Mouse (Mus musculus): ENCODE data around the gene Prrt1. TPM values are rescaled to one million over a fixed set of nuclear protein-coding genes. Genes with fewer than 3 reads are reported as not detected.

Prrt1 gene
- polyA plus RNA-seq, 1 experiment from 2014 or later: 3.9 TPM

DNA sequence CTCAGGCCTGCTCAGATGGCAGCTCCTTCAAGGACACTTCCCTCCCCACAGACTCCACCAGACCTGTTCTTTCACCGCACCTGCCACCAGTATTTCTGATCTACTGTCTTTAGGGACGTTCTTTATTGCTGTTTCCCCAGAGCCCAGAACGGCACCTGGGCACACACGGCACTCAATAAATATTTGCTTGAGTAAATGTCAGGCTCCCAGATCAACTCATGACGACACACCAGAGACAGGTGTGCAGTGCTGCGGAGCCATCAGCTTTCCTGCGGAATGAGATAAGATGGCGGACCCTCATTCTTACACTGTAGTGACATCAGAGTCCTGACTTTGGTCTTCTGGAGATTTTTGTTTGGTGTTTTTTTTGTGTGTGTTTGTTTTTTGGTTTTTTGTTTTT, 8.3 kb upstream of the Prrt1 start:
- H3K27ac ChIP-seq (replicated peaks): no peak overlapping the region
- H3K27me3 ChIP-seq: no peaks in the 10 kb centered on the region
- no peak for ATAC-seq (ENCODE audit: low FRiP score, low read depth)
- H3K4me2 ChIP-seq (replicated peaks): no peak overlapping the region
- no peaks in the 10 kb centered on the region for H3K9me3 ChIP-seq
- H3K4me3 ChIP-seq: no peak overlapping the region
- 92% methylated on average over 8 of the region's 8 CpGs for WGBS
- H3K9ac ChIP-seq (replicated peaks): no peak overlapping the region
- H3K4me1 ChIP-seq: peaks cover 1% of the 10 kb centered on the region
- peaks cover 48% of the 10 kb centered on the region for H3K36me3 ChIP-seq

DNA sequence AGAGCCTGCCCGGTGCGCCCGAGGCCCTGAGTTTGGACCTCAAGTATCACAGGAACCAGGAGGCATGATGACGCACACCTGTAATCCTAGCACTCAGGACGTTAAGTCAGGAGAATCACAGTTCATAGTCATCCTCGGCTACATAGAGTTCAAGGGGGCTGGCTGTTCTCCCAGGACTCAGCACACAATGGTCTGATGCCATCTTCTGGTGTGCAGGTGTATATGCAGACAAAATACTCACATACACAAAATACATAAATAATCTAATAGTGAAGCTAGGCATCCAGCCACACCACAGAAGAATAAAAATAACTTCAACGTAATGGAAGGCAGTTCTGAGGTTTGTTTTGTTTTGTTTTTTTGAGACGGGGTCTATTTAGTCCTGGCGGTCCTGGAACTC, 6.2 kb upstream of the Prrt1 start:
- Histone ChIP-seq H3K27ac (replicated peaks) (no peak overlapping the region), H3K9ac (replicated peaks) (no peak overlapping the region)
- 91% methylated on average over 9 of the region's 9 CpGs for WGBS

DNA sequence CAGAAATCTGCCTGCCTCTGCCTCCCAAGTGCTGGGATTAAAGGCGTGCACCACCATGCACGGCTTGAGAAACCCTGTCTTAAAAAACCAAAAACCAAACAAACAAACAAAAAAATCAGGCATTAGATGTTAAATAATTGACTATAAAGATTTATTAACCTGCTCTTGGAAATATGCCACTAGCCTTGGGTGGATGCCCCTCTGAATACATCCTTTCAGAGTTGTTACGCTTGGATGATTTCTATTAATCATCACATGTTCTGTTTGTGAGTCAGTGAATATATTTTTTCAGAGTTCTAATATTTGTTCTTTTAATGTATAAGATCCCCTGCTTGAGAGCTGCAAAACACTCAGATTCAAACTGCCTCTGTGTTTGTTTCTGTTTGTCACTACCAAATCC, 4.4 kb upstream of the Prrt1 start:
- H3K4me1 ChIP-seq: peaks cover 31% of the 10 kb centered on the region
- 97% methylated on average over 3 of the region's 3 CpGs for WGBS
- no peak overlapping the region for H3K4me3 ChIP-seq
- peaks cover 4% of the 10 kb centered on the region for H3K27me3 ChIP-seq
- peaks cover 27% of the 10 kb centered on the region for H3K36me3 ChIP-seq
- no peak overlapping the region for H3K27ac ChIP-seq (replicated peaks)
- H3K9me3 ChIP-seq: no peaks in the 10 kb centered on the region
- ATAC-seq (ENCODE audit: low FRiP score, low read depth): no peak
- no peak overlapping the region for H3K4me2 ChIP-seq (replicated peaks)
- no peak overlapping the region for H3K9ac ChIP-seq (replicated peaks)

More for the DNA sequence above, 6.2 kb upstream of the Prrt1 start:
- peaks cover 13% of the 10 kb centered on the region for H3K4me1 ChIP-seq
- no peak for ATAC-seq (ENCODE audit: low FRiP score, low read depth)
- H3K27me3 ChIP-seq: no peaks in the 10 kb centered on the region
- peaks cover 31% of the 10 kb centered on the region for H3K36me3 ChIP-seq
- no peaks in the 10 kb centered on the region for H3K9me3 ChIP-seq
- no peak overlapping the region for H3K4me2 ChIP-seq (replicated peaks)
- no peak overlapping the region for H3K4me3 ChIP-seq

DNA sequence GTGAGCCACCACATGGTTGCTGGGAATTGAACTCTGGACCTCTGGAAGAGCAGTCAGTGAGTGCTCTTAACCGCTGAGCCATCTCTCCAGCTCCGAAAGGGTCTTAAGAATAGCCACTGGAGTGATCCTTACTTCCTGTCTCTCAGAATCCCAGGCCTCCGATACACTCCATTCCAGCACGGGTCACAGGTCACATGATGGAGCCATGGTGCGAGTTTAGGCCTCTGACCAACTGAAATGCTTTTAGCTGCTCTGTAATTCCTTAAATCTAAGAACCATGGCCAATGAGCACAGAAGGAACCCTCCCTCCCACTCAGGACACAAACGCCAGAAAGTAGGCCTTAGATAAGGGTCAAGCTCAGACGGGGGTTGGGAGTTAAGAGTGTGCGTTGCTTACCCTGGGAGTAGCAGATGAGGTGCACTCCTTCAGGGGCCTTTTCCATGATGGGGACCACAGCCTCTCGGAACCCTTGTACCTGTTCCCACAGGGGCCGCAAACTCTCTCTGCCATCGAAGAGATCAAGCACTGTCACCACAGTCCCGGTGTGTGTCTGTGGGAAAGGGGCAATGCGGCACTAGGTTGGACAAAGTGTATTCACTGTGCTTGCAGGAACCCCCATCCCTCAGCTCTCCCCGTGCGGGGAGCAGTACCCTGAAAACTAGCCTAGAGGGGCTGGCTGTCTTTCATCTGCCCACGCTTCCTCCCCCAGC, 3.1 kb upstream of the Prrt1 start:
- peaks cover 16% of the 10 kb centered on the region for H3K27me3 ChIP-seq
- peak overlapping the region; percentile 68 for H3K9ac ChIP-seq (replicated peaks)
- ATAC-seq (ENCODE audit: low FRiP score, low read depth): no peak
- WGBS: 52% methylated on average over 16 of the region's 16 CpGs
- peak overlapping the region; percentile 58 for H3K4me3 ChIP-seq
- H3K4me2 ChIP-seq (replicated peaks): peak overlapping the region; percentile 91
- peaks cover 22% of the 10 kb centered on the region for H3K36me3 ChIP-seq
- peak overlapping the region; percentile 88 for H3K27ac ChIP-seq (replicated peaks)
- H3K4me1 ChIP-seq: peaks cover 44% of the 10 kb centered on the region
- no peaks in the 10 kb centered on the region for H3K9me3 ChIP-seq

DNA sequence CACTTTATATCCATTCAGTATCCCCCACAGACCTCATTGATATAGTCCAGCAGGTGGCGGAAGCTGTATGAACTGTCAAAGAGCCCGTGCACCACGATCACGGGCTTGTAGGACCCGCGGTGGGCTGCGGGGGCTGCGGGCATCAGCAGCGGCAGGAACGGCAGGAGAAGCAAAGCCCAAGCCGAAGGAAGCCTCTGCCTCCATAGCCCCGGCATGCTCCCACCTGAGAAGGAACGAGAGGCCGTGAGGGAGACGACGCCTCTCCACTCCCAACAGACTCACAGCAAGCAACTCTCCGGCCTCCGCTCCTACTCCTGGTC, 2.6 kb upstream of the Prrt1 start:
- peaks cover 22% of the 10 kb centered on the region for H3K27me3 ChIP-seq
- WGBS: under 1% methylated on average over 18 of the region's 18 CpGs
- H3K4me2 ChIP-seq (replicated peaks): peak overlapping the region; percentile 91
- peaks cover 18% of the 10 kb centered on the region for H3K36me3 ChIP-seq
- peak overlapping the region; percentile 88 for H3K27ac ChIP-seq (replicated peaks)
- peak overlapping the region; percentile 58 for H3K4me3 ChIP-seq
- ATAC-seq (ENCODE audit: low FRiP score, low read depth): peak; percentile 17; the same call in 1 of the 2 replicates
- H3K9ac ChIP-seq (replicated peaks): peak overlapping the region; percentile 68
- H3K4me1 ChIP-seq: peaks cover 49% of the 10 kb centered on the region
- no peaks in the 10 kb centered on the region for H3K9me3 ChIP-seq

DNA sequence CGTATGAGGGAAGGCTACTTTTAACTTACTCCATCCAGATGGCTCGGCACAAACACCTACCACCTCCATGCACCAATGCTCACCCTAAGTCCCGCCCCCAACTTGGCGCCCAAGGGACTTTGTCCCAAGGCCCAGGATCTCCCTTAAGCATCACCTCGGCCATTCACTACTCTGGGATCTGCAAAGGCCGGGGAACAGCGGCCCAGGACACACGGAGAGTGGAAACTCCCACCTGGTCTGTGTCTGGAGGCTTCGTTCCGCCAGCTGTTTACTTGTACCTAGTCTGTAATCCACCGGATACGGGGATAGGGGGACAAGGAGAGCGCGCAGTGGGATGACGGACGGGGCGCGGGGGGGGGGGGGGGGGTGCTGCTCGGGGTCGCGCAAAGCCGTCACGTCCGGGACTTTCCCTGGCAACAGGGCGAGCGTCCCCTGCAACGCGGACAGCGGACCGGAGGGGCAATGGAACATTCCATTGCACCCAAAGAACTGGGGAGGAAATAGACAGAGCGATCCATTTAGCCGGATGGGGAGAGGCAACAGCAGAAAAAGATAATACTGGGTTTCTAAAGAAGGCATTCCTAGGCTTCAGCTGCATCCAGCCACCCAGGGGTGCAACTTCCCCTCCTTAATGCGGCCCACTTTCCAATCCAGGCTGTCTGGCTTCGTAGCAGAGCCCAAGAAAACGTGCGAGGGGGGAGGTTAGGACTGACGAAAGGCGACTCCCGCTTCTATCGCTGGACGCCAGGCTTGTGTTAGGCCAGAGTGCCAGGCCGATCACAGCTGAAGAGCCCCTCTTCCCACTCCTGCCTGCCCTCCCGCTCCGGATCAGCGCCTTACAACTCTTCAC, 2.0 kb upstream of the Prrt1 start:
- Histone ChIP-seq H3K27ac (replicated peaks) (peak overlapping the region; percentile 88), H3K9me3 (no peaks in the 10 kb centered on the region), H3K4me1 (peaks cover 55% of the 10 kb centered on the region), H3K27me3 (peaks cover 27% of the 10 kb centered on the region), H3K9ac (replicated peaks) (peak overlapping the region; percentile 68), H3K4me2 (replicated peaks) (peak overlapping the region; percentile 91), H3K36me3 (peaks cover 12% of the 10 kb centered on the region), H3K4me3 (peak overlapping the region; percentile 58)
- 0% methylated on average over 43 of the region's 45 CpGs for WGBS
- peak; percentile 63 for ATAC-seq (ENCODE audit: low FRiP score, low read depth)

DNA sequence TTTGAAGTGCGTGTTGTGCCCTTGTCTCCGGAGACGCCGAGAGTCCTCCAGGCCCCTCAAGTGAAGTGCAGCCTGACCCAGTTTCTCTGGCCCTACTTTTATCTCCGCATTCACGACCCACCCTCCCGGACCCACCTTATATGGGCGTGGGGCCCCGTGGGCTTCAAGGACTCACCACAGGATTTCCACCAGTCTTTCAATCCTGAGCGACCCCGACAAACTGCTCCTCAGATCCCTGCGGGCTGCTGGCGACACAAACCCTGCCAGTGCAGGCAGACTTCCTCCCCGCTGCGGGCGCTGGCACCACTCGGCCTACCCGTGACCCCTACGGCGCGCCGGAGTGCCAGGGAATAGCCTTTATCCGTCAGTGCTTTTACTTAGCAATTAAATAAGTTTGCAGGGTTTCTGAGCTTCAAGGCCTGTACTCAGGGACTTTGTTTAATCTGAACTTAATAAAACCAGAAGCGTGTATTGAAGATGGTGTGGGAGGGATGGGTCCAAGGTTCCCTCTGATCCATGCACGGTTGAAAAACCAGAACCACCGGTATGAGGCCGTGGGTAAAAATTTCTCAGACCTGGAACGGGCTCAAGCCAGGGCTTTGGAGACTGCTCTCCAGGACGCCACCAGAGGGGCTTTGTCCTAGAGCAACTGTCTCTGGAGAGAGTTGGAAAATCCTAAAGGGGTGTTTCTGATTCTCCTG, 1.2 kb upstream of the Prrt1 start, which contains the start of gene Ppt2:
Gene Ppt2, minus strand, starts transcription at position 568 of the 701 bp plus-strand sequence.
- H3K27ac ChIP-seq (replicated peaks): peak within 1 kb of the TSS; percentile 88
- H3K36me3 ChIP-seq: 0 out of 2 replicates have a peak, but pooled peaks cover 5% of the 10 kb centered on the region
- 5% methylated on average over 29 of the region's 29 CpGs for WGBS
- H3K9me3 ChIP-seq: no peaks in the 10 kb centered on the region
- no peak for ATAC-seq (ENCODE audit: low FRiP score, low read depth)
- peaks cover 57% of the 10 kb centered on the region for H3K4me1 ChIP-seq
- peaks cover 35% of the 10 kb centered on the region for H3K27me3 ChIP-seq
- peak within 1 kb of the TSS; percentile 68 for H3K9ac ChIP-seq (replicated peaks)
- H3K4me2 ChIP-seq (replicated peaks): peak within 1 kb of the TSS; percentile 91
- H3K4me3 ChIP-seq: peak within 1 kb of the TSS; percentile 58

DNA sequence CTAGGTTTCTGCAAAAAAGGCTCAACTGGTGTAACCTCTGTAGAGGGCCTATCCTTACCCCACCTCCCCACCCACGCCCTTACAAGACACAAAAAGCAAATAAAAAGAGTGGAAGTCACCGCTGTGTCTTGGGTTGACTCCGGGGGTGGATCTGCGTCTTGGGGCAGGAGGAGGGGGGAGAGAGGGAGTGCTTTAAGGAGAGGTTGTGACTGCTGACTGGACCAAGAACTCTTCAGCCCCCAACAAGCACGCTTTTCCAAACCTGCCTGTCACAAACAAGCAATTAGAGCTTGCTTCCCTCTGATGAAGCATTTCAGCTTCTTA, 727 bp upstream of the Prrt1 start:
- H3K4me3 ChIP-seq: peak overlapping the region; percentile 58
- ATAC-seq (ENCODE audit: low FRiP score, low read depth): no peak
- 11% methylated on average over 5 of the region's 5 CpGs for WGBS
- H3K4me1 ChIP-seq: peaks cover 57% of the 10 kb centered on the region
- H3K36me3 ChIP-seq: 0 out of 2 replicates have a peak, but pooled peaks cover 5% of the 10 kb centered on the region
- H3K9me3 ChIP-seq: no peaks in the 10 kb centered on the region
- peaks cover 40% of the 10 kb centered on the region for H3K27me3 ChIP-seq
- H3K27ac ChIP-seq (replicated peaks): peak overlapping the region; percentile 88
- peak overlapping the region; percentile 91 for H3K4me2 ChIP-seq (replicated peaks)
- H3K9ac ChIP-seq (replicated peaks): peak overlapping the region; percentile 68; the same call in 1 of the 2 replicates

DNA sequence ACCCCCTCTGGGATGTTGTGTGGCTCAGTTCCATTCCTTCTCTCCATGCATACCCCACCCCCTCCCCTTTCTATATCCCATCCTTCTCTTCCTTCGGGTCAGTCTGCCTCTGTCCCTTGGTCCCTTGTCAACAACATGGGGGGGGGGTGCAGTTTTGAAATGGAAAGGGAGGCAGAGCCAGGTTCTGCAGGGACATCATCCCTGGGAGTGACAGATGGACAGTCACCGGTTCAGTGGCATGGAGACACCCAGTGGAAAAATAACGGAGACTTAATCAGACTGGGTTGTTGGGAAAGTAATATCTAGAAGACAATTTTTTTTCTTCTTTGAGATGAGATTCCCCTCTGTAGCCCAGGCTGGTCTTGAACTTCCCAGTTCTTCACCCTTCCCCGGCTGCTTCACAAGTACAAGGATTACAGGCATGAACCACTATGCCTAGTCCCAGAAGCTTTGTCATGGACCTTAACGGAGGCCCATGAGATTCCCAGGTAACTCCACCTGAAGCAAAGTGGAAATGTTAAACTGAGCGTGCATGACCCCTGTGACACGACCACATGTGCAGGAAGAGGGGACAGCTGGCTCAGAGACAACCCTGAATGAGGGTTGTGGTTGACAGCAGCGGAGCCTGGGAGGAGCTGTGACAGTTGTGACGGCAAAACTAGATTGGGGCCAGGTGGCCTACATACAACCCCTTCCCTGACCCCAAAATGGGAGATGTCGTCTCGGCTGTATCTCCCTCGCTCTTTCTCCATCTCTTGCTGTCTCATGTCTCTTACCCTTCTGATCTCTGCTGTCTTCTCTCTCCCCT, 667 bp downstream of the Prrt1 start:
- Histone ChIP-seq H3K4me2 (replicated peaks) (peak overlapping the region; percentile 91), H3K27me3 (peaks cover 40% of the 10 kb centered on the region), H3K9me3 (no peaks in the 10 kb centered on the region), H3K4me1 (peaks cover 57% of the 10 kb centered on the region), H3K4me3 (peak overlapping the region; percentile 58), H3K9ac (replicated peaks) (peak overlapping the region; percentile 52; the same call in 1 of the 2 replicates), H3K36me3 (0 out of 2 replicates have a peak, but pooled peaks cover 5% of the 10 kb centered on the region), H3K27ac (replicated peaks) (peak overlapping the region; percentile 88; the same call in 1 of the 2 replicates)
- ATAC-seq (ENCODE audit: low FRiP score, low read depth): no peak
- 12% methylated on average over 12 of the region's 12 CpGs for WGBS

DNA sequence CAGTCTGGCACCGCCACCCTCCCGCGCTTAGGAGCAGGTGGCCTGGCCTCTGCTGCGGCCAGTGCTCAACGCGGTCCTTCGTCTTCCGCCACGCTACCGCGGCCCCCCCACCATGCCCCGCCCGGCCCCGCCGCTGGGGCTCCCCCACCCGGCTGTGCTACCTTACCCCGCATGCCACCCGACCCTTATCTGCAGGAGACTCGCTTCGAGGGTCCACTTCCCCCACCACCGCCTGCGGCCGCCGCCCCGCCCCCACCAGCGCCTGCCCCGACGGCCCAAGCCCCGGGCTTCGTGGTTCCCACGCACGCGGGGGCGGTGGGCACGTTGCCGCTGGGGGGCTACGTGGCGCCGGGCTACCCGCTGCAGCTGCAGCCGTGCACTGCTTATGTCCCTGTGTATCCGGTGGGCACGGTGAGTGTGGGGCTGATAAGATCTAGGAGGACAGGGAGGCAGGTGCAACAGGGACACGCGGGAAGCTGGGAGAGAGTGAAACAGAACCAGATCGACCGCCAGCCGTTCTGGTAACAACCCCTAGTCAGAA, 1.5 kb downstream of the Prrt1 start:
- H3K27me3 ChIP-seq: peaks cover 45% of the 10 kb centered on the region
- H3K27ac ChIP-seq (replicated peaks): no peak overlapping the region
- H3K4me3 ChIP-seq: peak overlapping the region; percentile 58
- 2% methylated on average over 47 of the region's 48 CpGs for WGBS
- ATAC-seq (ENCODE audit: low FRiP score, low read depth): no peak
- no peaks in the 10 kb centered on the region for H3K9me3 ChIP-seq
- H3K36me3 ChIP-seq: no peaks in the 10 kb centered on the region
- peaks cover 57% of the 10 kb centered on the region for H3K4me1 ChIP-seq
- peak overlapping the region; percentile 91 for H3K4me2 ChIP-seq (replicated peaks)
- H3K9ac ChIP-seq (replicated peaks): peak overlapping the region; percentile 52

DNA sequence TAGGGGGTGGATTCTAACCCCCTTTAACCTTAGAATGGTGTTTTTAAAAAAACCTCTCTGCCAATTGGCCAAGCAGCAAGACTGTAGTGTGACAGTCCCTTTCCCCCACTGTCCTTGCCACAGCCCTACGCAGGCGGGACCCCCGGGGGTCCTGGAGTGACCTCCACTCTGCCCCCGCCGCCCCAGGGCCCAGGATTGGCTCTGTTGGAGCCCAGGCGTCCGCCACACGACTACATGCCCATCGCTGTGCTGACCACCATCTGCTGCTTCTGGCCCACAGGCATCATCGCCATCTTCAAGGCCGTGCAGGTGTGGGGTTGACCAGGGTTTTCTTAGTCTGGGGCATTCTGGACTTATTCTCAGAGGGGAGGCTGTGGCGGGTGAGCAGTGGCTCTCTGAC, 2.3 kb downstream of the Prrt1 start:
- Histone ChIP-seq H3K9me3 (no peaks in the 10 kb centered on the region), H3K4me3 (peak overlapping the region; percentile 35), H3K9ac (replicated peaks) (peak overlapping the region; percentile 46), H3K36me3 (no peaks in the 10 kb centered on the region), H3K4me1 (peaks cover 50% of the 10 kb centered on the region), H3K4me2 (replicated peaks) (peak overlapping the region; percentile 91), H3K27me3 (peaks cover 51% of the 10 kb centered on the region), H3K27ac (replicated peaks) (no peak overlapping the region)
- 4% methylated on average over 11 of the region's 12 CpGs for WGBS
- no peak for ATAC-seq (ENCODE audit: low FRiP score, low read depth)

Measured in midbrain, embryonic 12.5 days (tissue).